Mouse (Mus musculus) left cerebral cortex, adult 18-20 months (tissue): ENCODE measurements at regions not wholly inside any gene's neighbourhood (a gene's known extent, or its start where the extent isn't known, plus 50 kb on each side); places are given as distances from the start of the nearest gene placed in this dataset.

Experiments
- DNase-seq, 2 experiments: peaks; one replicate each; pipeline ENCODE4 v3.0.0; 2021 to 2022; ENCODE audit warnings: low spot score in 2 of 2, mixed read lengths in 1 of 2

DNA sequence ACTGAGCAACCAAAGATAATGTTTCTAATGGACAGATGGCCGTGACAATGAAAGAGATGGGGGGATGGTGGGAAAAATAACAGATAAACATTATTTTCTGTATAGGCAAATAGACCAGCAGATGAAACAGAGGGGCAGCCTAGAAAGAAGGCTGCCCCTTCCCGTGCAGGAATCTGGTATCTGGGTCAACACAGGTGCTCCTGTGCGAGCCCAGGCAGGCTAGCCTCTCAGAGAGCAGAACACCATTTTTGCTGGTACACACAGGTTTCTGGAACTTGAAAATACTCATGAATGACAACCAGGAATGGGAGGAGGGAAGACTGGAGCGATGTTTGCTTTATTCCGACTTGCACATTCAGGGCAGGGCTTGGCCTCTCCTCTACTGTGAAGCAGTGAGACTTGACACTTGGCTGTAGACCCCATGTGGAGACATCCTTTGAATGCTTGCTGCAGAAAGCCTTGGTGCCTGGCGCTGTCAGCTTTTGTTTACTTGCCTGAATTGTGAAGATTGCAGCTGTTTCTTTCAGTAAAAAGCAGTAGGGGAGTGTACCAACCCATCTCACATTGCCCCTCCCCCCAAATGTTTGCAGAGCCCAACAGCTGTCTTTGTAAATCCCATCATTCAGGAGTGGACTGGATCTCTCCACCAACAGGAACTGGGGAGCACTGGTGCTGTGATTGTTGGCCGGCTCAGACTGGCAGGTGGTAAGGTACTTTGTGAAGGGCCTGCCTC is 172.5 kb downstream of the Gm5426 start:
- no peak for DNase-seq

GRCm38 (mm10) chr10:96309766-96310165 is 173.4 kb downstream of the Gm5426 start:
- no peak for DNase-seq

DNA sequence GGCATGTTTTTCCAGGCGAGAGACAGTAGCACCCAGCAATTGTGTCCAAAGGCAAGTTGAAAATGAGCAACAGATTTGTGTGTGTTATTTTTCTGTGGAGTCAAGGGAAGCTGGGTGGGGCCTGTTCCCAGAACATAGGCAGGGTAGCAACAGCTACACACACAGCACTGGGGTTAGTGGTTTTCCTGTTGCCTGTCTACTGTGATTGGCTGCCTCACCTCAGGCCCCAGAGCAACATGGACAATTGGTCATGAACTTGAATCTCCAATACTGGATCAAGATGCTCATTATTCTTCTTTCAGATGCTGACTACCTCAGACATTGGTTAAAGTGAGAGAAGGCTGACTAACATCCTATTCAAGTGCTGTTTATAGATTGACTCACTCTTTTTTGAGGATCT is 188.9 kb downstream of the Gm5426 start:
- no peak for DNase-seq

DNA sequence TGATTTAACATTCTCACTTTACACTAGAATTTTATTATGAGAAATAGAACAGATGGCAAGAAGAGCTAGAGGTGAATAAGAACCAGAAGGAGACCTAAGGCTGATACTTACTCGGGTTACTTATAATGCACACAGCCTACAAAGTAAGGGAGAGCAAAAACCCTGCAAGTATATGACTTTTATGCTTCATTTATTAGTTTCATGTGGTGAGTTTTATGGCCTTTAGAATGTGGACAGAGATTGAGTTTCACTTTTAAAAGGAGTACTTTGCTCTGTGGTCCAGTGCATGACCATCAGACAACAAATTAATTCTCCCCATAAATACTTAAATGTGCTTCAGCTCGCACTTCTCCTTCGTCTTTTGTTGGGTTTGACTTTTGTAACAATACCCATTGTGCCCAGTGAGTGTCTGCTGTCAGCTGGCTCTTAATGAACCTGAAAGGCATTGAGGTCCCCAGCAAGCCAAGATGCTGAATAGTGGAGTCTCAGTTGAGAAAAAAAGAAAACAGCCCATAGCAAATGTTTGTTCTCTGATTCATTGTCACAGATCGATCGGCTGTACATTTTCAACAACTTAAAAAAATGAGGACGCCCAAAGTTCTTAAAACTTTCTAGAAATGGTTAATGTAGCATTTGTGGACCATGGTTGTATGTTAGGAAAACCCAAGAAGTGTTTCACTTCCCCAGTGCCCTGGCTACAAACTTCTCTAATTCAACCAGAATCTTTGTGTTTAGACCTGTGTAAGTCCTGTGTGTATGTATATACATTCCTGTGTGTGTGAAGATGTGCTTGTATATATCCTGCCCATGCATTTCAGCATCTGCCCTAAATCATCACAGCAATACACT is 194.5 kb downstream of the Gm5426 start:
- no peak for DNase-seq

DNA sequence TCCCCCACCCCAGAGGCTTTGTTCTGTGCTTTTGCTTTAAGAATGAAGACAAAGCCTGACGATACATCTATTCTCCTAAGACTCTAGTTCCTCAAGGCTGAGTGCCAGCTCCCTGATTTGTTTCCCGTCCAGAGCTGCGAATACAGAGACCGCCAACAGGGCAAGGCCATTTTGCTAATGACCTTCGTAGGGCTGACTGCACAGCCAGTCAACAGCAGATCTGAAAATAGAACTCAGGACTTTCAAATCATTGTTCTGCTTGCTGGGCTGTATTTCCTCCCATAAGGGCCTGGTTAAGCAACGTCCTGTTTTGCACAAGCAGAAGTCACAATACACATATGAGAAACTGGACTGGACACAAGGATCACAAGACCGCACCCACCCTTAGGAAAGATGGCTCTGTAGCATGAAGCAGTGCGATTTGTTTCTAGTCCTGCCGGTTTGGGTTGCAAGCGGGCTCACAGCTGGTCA is 196.4 kb downstream of the Gm5426 start:
- no peak for DNase-seq

- no peak for DNase-seq
Measured at GRCm38 (mm10) chr10:96333224-96333623, 196.8 kb downstream of the Gm5426 start.

DNA sequence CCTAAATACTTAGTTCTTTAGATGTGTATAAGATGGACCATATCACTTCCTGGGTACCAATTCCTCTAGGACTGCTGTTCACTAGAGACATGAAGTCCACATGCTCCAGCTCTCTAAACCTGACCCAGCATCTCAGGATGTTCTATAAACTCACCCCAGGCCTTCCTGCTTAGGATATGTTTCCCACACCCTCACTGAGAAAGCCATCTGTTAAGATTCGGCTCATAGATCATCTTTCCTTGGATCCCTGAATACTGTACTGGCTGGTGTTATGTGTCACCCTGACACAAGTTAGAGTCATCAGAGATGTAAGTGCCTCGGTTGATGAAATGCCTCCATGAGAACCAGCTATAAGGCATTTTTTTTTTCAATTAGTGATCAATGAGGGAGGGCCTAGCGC is 199.9 kb downstream of the Gm5426 start:
- DNase-seq: no peak

DNA sequence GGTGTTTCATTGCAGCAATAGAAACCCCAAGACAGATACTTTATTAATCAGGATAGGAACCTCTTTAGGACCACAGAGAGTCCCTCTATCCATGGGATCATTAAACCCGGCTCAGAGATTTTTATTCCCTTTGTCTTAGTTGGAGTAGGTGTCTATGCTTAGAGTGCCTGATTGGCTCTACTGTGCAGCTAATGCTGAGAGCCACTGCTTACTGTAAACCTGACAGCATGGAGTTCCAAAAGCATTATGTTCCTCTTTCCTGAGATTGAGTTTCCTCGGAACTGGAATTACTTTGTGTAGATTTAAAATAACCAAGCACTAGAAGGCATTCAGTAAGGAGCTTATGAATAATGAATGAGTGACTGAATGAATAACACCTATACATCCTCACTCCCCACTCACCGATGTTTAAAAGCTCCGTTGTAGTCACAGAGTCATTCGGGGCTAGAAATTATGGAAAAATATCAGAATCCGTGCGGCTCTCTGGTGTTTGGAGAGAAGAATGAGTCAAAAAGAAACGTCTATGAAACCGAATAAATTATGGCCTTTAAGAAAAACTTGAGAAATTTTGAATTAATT is 200.8 kb downstream of the Gm5426 start:
- no peak for DNase-seq

DNA sequence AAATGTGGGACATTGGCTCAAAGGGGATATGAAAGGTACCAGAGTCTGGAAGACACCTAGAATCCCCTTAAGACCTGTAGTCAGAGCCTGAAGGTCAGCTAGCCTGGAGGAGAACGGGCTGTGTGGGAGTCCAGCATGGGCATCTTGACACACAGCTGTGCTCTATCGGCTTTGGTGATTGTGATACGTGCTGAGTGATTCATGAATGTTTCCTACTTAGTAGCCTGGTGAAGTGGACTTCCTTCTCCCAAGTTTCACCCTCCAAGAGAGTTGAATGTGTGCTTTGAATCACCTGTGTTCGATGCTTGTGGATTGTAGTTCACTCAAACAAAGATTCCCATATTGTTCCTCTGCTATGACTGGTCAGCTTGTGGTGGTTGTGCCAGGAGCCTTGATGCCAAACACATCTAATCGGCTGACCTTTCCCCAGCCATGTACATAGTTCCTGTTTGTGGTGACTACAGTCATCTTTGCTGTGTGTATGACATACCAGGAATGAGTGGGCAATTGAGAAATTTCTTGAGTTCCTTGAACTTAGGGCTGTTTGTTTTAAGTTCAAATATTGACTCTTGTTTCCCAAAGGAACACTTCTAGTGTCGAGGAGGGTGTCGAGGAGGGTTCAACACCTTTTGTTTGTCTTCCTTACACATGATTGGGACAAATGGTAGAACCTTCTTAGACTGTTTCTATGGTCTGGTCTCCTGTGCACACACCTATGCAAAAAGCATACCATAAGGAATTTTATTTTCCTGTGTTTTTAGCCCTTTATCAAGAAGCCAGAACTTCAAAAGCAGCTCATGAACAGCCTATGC is 201.6 kb downstream of the Gm5426 start:
- no peak for DNase-seq

- no peak for DNase-seq
Measured at GRCm38 (mm10) chr10:96338609-96338978, 202.2 kb downstream of the Gm5426 start.

DNA sequence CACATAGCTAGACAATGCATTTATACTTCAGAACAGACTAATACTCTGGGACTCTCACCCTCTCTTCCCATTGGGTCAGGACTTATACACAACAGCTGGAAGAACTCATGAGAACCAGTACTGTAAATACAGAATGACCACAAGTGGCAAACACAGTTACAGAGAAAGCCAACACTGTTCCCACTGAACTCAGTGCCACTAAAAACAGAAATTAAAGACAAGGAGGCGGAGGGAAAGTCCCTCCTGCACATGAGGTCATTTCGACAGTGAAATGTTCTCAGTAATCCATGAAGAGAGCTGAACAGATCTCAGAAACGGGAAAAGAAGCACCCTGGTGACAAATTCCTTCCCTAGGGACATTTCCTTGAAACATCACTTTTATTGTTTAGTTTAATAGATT is 206.1 kb downstream of the Gm5426 start:
- no peak for DNase-seq

DNA sequence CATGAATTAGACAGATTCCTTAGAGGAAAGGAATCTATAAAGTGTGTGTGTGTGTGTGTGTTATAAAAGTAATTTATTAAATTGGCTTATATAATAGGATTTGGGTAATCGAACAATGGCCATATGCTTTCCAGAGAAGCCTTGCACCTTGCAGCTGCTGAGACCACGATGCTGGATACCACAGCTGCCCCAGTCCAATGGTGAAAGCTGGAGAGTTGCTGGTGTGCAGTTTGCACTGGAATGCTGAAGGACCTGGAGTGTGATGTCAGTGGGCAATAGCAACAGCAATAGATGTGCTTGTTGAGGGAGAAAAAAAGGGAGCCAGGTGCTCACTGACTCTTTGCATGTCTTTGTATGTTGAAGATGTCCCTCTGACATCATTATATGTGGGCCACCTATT is 207.3 kb downstream of the Gm5426 start:
- DNase-seq: no peak

DNA sequence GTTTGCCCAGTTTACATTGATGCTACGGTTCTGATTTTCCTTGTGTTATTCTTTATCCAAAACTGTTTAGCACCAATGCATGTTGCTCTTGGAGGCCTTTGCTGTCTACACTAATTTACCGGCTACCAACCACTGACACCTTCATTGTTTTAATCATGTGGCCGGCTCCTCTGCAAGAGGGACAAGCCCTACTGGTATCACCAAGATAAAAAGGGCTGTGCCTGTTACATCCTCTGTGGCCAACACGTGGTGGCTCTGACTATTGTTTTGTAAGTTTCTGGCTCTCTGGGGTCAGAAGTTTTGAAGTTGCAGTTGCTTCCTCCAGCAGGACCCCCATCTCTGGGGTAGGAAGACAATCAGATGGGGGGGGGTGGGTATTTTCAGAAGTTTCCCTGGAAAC is 214.3 kb downstream of the Gm5426 start:
- no peak for DNase-seq

- DNase-seq: no peak
Measured at GRCm38 (mm10) chr10:96351320-96351719, 214.9 kb downstream of the Gm5426 start.

DNA sequence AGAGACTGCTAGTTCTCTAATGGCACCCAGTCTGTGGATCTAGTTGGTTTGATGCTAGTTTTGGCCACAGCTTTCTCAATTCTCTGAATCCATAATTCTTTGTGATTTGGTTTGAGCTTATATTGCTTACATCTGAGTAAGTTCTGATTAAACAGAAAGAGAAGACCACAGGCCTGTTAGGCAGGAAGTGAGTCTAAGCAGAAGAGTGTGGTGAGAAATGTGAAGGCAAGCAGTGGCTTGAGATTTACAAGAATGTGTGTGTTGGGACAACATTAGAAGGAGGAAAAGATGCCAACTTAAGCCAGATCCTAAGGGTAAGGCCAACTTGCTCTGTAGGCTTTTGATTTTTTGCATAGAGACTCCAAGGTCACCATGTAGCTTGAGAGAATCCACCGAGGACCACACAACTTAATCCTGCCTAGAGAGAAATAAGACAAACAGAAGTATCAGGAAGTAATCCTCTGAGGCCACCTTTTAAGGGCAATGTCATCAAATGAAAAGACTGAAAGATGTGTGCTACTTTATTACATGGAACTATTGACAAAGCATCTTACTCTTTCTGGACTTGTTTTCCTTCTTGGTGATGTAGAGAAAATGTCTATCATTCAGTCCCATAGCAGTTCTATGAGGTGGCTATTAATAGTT is 220.7 kb downstream of the Gm5426 start:
- no peak for DNase-seq

DNA sequence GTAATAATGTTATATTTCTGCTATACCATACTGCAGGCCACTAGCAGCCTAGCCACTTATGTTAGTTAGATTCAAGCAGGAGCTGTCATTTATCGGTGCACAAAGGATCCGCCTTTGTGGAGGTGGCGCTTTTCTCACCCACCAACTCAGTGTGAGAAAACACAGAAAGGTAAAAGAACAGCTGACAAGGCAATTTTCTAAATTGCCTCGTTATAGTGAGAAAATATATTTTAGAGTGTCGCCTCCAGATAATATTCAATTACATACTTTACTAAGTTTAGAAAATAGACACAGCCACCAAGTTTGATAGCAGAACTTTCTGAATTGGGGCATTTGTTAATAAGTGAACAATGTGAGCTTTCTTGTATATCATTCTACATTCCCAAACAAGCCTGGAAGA is 221.2 kb downstream of the Gm5426 start:
- no peak for DNase-seq

DNA sequence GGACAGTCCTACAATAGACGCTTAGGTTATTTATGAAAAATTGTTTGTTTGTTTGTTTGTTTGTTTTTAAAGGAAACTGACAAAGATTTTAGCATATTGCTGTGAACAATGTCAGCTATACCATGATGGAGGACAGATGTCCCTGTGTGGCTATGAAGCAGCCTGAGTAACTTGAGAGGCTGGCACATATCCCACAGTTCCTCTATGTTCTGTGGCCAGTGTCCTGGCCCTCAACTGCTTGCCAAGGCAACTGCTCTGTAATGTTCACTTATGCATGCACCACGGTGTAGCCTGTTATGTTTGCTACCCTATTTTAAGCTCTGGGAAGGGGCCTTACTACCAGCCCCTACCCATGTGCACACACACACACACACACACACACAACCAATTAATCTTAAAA is 222.6 kb downstream of the Gm5426 start:
- no peak for DNase-seq

DNA sequence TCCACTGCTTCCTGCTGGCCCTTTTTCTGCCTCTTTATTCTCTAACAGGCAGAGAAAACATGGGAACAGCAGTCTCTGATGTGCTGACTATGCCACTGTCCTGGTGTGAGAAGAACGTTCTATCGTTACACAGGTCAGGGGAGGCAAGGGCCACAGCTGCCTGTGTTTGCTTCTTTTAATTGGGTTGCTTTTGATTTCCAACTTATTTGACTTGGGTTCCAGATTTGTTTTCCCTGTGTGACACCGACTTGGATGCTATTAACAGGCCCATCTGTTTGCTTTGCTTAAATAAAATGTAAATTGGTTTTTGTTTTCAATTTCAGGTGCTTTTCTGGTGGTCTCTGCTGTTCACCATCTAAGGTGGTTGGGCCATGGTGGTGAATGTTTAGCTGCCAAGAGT is 225.8 kb downstream of the Gm5426 start:
- no peak for DNase-seq

DNA sequence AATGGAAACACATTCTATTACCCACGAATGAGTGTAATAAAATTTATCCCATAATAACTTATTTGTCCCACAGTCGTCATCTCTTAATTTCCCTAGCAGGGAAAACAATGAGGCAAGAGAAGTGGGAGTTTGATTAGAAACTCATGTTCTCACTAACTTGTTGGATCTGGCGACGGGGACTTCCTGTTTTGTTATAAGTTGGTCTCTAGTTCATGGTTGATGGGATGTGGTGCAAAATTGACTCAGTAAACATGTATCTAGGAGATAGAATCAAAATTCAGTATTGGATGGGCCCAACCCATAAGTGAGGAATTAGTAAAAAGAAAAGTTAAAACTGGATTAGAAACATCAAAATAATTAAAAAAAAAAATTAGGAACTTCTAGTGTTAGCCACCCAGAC is 227.5 kb downstream of the Gm5426 start:
- DNase-seq: no peak

DNA sequence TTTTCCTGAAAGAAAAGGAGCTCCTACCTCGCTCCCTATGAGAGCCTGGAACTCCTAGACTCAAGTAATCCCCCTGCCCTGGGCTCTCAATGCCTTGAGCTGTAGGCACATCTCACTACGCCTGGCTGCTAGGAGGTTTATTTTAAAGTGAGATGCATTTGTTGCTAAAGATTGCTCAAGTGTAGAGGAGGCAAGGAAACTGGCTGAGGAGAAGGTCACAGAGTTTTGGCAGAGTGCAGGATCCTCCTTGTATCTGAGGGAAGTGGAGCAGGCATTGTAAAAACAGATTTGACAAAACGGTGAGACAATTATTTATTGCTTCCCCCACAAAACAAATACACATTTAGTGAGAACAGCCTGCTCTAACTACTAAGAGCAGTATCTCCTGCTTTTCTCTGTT is 228.7 kb downstream of the Gm5426 start:
- no peak for DNase-seq

DNA sequence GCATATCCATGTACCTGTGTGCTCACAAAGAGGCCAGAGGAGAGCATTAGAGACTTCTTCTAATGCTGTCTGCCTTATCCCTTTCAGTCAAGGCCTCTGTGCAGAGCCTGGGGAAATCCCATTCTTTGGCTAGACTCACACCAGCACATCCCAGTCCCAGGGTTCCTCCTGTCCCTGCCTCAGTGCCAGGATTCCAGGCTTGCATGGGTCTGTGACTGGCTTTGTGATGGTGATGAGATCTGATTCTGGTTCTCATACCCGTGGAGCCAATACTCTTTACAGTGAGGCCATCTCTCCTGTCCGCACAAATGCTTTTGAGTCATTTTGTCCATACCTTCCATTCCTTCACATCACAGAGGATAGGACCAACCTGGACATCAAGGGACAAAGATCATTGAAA is 230.5 kb downstream of the Gm5426 start:
- DNase-seq: no peak
